Mouse (Mus musculus): ENCODE results near the gene Tnni1.

The Tnni1 gene

DNA sequence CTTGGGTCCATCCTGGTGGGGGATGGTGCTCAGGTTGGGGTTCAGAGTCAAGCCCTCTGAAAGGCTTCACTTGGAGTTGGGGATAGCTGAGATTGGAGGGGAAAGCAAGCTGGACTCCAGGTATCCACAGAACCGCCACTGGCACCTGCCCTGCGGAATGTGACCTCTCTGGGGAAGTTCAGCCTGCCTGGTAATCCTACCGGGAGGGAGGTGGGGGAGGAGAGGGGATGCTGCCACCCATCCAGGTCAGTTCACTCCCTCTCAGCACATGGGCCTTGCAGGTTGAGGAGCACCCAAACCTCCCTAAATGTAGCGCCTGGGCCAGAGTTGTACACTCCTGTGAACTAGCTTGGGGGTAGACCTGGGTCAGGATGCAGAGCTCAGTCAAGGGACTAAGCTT, 76.8 kb downstream of the Tnni1 start:
- in situ Hi-C loops (cut with MboI; ENCODE audit: low pct_unique_long_range_greater_than_20kb in 1 of 2, low sequenced_read_pairs in 2 of 2, unreplicated experiment in 1 of 2): no loop called here

DNA sequence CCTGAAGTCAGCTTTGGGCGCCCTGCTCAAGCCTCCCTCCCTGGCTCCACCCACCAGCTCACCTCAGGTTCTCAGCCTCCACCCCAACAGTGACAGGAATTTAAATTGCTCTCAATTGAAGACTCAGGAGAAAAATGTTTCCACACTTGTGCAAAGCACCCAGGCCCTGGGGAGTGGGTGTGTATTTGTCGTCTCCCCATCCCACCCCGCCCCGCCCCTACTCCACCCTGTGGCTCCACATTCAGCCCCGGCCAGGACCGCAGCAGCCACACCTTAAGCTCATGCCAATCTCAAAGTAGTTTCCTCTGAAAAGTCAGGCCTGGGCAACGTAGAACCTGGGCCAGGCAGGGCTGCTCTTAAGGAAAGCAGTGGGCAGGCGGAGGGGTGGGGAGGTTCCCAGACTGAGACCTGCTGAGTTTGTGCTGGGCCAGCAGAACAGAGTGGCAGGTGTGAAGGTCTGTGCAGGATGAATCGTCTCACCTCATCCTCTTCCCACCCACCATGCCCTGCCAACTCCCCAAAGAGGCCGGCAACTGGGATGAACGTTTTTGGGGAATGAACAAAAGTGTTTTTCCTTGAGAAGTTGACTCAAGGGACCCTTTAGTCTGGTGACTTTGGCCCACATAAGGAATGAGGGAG, 78.0 kb downstream of the Tnni1 start:
- in situ Hi-C loops (cut with MboI; ENCODE audit: low pct_unique_long_range_greater_than_20kb in 1 of 2, low sequenced_read_pairs in 2 of 2, unreplicated experiment in 1 of 2): no loop called here

DNA sequence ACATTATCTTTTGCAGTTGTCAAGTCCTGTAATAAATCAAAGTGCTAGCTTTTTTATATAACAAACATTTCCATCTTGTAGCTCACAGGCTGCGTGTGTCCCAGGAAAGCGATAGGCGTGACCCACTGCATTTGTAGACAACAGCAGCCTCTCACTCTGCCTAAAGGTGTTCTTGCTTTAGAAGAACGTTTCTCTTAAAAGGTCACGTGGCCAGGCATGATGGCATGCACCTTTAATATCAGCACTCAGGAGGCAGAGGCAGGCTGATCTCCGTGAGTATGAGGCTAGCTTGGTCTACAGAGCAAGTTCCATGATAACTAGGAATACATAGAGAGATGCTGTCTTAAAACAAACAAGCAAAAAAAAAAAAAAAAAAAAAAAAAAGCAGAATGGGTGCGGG, 79.3 kb downstream of the Tnni1 start:
- in situ Hi-C loops (cut with MboI; ENCODE audit: low pct_unique_long_range_greater_than_20kb in 1 of 2, low sequenced_read_pairs in 2 of 2, unreplicated experiment in 1 of 2): no loop called here
